Mouse (Mus musculus): ENCODE measurements around the gene Cish.

Cish gene

DNA sequence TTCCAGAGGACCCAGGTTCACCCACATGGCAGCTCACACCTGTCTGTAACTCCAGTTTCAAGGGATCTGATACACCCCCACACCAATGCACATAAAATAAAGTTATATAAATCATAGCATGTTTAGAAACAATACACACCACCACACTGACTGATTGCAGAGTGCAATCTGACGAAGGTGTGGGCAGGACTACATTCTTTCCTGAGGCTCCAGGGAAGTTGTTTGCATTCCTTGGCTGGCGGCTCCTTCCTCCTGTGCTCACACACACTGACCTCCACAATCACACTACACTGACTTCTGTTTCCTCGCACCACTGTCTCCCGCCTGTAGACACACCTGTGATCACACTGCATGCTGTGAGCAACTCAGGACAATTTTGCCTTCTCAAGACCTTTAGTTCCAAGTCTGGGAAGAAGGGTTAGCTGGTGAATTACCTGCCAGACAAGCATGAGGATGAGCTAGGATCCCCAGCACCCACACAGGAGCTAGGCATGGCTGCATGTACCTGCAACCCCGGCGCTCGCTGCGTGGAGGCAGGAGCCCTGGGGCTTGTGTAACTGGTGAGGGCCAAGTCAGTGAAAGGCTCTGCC, 26.7 kb downstream of the Cish start:
- DNase-seq (ENCODE audit: low spot score in 2 of 2) = no peak

- no peak for DNase-seq (ENCODE audit: low spot score in 2 of 2)
Measured at GRCm38 (mm10) chr9:107323558-107323957, 27.7 kb downstream of the Cish start.

DNA sequence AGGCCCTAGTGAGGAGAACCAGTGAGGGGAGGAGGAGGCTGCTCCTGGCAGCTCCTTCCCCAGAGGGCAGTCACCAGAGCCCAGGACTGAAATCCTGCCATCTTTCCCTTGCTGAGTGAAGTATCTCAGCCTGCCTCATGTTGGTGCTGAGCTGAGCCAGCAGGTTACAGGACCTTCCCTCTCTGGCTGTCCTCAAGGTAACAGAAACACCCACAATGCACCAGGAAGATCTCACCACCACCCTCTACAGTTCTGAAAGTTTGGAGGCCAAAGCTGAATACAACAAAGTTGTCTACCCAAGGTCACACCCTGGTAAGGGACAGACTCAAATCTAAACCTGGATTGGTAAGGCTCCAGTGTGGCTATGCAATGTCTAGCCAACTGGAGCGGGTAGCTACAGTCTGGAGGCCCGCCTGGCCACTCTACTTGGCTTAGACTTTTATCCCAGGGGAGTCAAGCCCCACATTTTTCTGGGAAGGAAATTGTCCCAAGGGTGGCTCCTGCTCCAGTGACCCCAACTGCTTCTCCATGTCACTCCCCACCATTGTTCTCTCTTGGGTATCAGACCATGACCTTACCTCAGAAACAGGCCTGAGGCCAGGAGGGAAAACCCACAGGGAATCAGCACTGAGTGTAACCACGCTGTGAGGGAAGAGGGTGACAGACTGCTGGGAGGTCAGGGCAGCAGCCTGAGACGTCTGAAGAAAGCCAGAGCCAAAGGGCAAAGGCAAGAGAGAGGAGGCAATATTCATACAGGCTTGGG, 29.2 kb downstream of the Cish start:
- DNase-seq (ENCODE audit: low spot score in 2 of 2) = no peak

DNA sequence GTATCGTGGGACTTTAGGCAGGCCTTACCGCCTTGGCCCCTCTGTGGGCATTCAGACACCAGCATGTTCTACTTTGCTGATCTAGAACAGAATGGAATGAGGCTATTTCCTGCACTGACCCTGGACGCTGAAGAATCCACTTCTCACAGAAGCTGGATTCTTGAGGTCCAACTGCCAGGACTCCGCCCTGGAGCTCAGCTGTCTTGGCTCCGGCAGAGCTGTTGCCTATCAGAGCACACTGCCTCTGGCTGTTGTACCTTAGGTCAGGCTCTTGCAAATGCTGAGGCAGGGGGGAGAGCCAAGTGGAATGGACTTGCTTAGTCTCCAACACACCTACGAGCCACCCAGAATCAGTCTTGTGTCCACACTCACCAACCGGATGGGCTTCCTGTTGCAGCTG, 30.1 kb downstream of the Cish start:
- DNase-seq (ENCODE audit: low spot score in 2 of 2) = no peak

DNA sequence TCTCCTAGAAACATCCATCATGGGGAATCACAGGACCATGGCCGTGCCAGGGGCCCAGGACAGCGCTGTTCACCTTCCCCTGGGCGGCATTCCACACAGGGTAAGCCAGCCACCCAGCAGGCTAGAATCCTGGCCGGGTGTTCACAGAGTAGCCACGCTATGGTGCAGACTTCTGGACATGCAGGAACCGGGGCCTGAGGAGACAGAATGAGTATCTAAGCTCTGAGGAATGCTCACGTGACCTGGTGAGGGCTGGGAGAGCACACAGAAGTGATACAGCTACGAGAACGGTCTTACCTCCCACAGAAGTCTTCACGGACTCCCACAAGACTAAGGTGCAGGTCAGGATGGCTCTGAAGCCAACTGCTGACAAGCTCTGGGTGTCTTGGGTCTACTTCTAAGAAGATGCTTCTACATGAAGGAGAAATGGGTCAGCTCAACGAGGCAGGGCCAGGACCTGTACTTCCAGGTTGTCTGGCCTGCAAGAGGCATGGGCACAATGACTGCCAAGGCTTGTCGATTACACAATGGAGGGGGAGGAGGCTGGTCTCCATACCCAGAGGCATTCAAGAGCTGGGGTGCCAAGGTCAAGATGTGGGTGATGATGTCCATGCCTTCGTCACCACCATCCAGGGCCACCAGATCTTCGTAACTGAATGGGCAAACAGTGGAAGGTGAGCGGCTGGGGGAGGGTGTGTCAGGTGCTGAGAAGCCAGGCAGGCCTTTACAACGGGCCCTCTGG, 32.2 kb downstream of the Cish start:
- DNase-seq (ENCODE audit: low spot score in 2 of 2) = no peak

DNA sequence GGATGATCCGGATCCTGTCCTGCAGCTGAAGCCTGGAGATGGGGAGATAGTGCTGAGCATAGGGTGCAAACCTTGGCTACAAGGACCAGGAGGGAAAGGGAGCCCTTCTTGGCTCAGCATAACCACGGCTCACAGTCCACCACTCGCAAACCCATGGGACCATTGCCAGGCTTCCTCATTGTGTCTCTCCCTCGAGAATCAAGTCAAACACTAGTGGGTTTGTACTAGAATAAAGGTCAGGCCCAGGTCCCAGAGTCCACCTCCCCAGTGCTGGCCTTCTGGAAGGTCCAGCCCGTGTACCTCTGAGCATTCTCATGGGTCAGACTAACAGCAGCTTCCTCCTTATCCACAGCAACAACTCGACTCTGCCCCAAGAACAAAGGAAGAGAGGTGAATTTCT, 35.0 kb downstream of the Cish start:
- no peak for DNase-seq (ENCODE audit: low spot score in 2 of 2)

DNA sequence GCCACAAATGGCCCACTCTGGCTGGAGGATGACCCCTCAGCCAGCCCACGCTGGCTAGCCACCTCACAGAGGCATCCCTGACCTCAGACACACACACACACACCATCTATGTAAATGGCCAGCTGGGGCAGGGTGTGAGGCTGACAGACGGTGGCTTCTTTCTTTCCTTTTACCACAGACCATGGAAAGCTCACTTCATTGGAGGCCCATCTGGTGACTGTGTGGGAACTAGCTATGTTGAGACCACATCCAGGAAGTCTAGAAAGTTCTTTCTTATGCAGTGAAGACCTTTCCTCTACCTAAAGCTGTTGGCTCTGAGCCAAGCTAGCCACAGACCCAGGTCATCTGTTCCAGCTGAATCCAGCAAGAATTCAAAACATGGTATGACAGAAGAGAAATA, 37.9 kb downstream of the Cish start:
- DNase-seq (ENCODE audit: low spot score in 2 of 2) = no peak

DNA sequence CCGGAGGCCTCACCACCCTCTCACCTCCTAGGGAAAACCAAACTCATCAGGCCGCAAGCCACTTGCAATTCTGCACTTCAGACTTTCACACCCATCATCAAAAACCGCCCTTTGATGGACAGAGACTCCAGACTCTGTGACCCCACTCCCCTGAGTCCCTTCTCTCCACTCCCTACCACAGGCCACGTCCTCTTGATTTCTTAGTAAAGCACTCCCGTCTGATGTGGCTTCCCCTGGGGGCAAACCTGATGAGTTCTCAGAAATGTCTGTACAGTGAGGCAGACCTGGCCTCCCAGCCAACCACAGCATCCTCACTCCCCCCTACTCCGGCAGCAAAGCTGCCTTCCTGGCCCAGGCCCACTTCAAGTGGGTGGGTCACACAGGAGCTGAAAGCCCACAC, 38.5 kb downstream of the Cish start:
- no peak for DNase-seq (ENCODE audit: low spot score in 2 of 2)

- no peak for DNase-seq (ENCODE audit: low spot score in 2 of 2)
Measured at GRCm38 (mm10) chr9:107335046-107335445, 39.2 kb downstream of the Cish start.

- DNase-seq (ENCODE audit: low spot score in 2 of 2) = peak; percentile 55 to 66
Measured at GRCm38 (mm10) chr9:107335909-107336308, 40.1 kb downstream of the Cish start.

GRCm38 (mm10) chr9:107336386-107336785, 40.6 kb downstream of the Cish start:
- no peak for DNase-seq (ENCODE audit: low spot score in 2 of 2)

DNA sequence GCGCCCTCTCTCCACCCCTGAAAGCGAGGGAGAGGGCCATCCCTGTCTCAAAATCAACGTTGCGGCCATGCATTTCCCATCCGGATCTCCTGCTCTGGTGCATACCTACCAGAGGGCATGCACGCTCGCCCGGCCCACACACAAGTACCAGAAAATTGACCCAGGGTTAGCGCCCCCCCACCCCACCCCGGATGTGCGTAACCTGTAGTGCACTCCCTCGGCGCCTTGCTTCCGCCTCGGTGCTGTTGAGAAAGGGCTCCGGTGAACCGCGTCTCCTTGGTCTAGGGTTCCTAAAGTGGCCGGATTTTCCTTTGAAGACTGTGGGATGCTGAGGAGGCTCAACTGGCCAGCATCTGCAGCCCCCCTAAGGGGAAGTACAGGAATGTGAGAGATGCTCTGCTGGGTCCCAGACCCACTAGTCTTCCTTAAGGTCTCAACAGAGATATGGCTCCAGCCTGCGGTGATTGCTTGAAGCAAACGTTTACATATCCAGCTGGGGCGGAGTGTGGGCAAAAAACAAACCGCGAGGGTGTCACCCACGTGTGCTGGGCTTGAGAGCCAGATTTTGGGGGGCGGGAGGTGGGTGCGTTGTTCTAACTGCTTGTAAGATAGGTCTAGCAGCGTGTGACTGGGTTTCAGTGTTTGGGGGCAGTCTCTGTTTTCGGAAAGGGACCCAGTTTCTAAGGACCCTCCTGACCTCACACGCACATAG, 42.5 kb downstream of the Cish start, which contains the start of gene Hemk1:
Gene Hemk1 (minus strand): TSS at position 179 of the 712 bp plus-strand sequence.
- DNase-seq (ENCODE audit: low spot score in 2 of 2) = peak; percentile 49 to 66

GRCm38 (mm10) chr9:107340267-107340859, 44.5 kb downstream of the Cish start, which contains the start of gene 6430571L13Rik:
Gene 6430571L13Rik, plus strand, starts transcription at chr9:107340602.
- DNase-seq (ENCODE audit: low spot score in 2 of 2) = peak; percentile 73 to 81

GRCm38 (mm10) chr9:107340911-107341645, 45.3 kb downstream of the Cish start:
- DNase-seq (ENCODE audit: low spot score in 2 of 2) = no peak

DNA sequence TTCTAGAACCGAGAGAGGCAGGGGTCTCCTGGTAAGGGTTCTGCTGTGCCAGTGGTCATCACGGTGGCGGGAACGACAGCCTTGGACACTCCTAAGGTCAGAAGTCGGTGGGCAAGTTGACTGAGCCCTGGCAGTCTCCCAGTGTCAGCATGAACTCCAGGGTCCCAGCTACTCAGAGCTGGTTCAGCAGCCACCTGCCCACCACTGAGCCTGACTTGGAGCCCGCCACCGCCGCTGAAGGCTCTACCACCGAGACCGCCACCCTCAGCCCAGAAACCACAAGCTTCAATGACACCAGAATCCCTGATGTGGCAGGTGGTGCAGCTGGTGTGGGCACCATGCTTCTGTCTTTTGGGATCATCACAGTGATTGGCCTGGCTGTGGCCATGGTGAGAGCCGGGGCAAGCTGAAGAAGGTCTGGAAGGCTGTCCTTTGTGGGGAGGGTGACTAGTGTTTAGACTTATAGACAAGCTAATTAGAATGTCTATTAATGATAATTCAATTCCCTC, 46.4 kb downstream of the Cish start:
- no peak for DNase-seq (ENCODE audit: low spot score in 2 of 2)

- no peak for DNase-seq (ENCODE audit: low spot score in 2 of 2)
Measured at GRCm38 (mm10) chr9:107343146-107343943, 47.5 kb downstream of the Cish start.

- no peak for DNase-seq (ENCODE audit: low spot score in 2 of 2)
Measured at GRCm38 (mm10) chr9:107344027-107344426, 48.2 kb downstream of the Cish start.

DNA sequence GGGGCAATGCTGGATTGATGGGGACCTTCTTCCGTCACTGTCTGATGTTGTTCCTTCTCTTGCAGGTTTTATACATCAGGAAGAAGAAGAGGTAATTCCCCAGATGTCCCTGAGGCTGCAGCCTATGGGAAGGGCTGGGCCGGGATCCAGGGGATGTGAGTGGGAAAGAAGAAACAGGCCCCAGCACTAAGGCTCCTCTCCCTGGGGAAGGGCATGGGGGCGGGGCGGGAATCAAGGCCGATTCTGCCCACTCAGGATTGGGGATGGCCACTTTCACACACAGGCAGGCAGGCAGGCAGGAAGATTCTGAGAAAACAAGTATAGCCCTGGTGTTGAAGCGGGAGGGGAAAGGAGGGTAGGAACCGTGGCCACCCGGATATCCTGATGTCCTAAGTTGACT, 50.3 kb downstream of the Cish start:
- no peak for DNase-seq (ENCODE audit: low spot score in 2 of 2)

- DNase-seq (ENCODE audit: low spot score in 2 of 2) = no peak
Measured at GRCm38 (mm10) chr9:107347586-107348183, 51.9 kb downstream of the Cish start.

All from spleen, postnatal 14 days (tissue).